Mouse (Mus musculus) kidney, adult 8-10 months (tissue): Measurements from ENCODE around the gene S100a6.

Source experiments
- DNase-seq, 2 experiments: peaks; one replicate each; pipeline ENCODE4 v3.0.0; 2022

The S100a6 gene

DNA sequence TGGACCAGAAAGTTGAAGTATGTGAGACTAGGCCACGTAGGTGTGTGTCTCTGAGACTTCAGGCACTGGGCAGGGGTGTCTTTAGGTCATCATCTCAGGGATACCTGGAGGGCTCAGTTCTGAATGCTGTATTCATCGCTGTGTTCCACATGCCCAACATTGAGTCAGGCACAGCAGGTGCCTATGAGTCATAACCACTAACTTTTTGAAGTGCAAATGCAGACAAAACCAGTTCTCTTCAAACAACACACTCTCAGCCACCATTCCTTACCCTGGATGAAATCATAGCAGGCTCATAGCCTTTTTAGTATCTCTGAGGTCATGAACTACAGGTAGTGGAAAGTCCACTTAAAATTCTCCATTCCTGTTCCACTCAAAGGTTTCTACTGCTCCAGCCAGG is 16.6 kb downstream of the S100a6 start:
- DNase-seq = no peak

DNA sequence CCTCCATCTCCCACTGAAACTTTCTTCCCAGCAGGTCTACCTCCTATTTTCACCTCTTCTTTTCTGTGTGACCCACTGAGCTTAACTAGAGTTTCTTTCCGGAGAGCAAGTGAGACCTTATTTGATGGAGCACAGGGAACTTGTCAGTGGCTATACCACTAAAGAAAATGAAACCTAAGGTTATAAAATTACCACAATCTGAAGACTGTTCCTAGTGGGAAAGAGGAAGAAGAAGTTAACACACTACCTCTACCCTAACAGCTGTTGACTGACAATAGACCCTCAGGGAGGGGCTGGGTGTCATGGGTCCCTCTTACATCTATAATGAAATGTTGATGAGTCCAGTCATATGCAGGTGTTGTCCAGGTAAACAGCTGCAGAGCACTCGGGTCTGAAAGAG is 19.3 kb downstream of the S100a6 start:
- no peak for DNase-seq

DNA sequence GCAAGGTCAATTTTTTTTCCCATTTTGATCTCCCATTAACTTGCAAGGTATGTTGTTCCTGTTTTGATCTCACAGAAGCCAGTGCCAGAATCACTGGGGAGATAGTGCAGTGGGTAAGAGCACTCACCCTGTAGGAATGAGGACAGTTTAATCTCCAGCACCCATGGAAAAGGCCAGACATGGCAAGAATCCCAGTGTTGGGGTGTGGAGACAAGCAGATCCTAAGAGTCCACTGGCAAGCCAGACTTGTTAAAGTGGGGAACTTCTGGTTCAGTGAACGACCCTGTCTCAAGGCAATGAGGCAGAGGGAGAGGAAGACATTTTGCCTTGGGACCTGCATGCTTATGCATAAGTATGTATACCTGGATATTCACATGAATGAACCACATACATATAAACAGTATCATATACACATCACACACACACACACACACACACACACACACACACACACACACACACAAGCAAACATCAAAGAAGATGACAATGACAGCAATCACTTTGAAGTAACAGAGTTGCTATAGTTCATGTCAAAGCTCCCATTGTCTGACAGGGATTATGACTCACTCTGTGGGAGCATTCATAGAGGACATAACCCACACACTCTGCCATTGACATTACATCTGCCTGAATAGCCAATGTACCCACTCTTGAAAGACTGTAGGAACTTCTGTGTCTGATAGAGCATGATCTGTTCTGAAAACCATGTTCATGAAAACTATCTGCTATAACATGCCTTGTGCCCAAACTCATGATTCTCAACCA is 26.0 kb downstream of the S100a6 start:
- no peak for DNase-seq

DNA sequence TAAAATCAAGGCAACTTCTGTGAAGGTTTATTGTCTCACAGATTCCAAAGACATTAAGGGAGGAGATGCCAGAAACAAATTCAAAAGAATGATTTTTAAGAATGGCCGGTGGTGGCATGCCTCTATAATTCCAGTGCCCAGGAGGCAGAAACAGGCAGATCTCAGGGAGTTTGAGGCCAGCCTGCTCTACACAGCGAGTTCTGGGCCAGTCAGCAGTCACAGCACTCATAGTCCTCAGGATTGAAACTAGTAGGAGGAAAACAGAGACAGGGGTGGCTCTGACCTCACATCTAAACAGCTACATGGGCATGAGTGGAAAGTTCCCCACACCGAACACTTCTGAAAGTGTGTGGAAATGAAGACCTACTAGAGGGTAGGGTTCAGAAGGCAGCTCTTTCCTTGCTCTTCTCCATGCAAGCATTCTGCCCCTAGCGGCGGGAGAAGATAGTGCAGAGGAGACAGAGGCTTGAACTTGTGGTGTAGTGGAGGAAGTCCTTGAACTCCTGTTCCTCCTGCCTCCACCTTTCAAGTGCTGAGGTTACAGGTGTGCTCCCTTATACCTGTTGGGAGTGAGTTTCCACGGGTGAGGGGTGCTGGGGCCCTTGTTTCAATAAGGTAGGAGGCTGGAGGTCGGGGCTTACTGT is 27.0 kb downstream of the S100a6 start:
- peak in 1 of 2 experiments; percentile 23 for DNase-seq

DNA sequence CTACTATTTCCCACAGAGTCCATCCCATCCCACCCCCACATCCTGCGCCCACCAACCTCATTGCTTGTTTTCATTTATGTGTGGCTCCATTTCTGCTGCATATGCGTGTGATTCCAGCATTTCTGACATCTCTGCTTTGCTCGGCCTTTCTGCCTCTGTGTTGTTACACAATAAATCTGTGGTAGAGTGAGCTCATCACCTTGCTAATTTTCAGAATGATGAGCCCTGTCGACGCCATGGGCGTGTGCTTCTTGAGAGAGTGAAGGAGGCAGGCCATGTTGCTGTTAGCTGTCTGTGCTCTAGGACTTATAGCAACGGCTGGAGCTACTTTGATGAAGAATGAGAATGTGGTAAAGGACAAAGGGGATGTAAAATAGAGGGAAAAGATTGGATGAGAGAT is 28.3 kb downstream of the S100a6 start:
- DNase-seq = no peak

DNA sequence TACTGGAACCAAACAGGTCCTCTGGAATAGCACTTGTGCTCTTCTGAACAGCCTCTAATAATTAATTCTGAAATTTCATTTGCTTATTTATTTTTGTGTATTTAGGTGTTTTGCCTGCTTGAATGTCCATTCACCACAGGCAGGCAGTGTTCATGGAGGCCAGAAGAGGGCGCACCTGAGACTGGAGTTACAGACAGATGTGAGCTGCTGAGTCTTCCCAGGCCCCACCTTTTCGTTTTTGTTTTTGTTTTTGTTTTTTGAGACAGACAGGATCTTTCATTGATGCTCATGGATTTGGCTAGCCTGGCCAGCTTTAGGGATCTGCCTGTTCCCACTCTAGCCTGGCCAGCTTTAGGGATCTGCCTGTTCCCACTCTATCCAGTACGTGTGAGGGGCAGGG is 31.5 kb downstream of the S100a6 start:
- DNase-seq = peak; percentile 13 to 66

DNA sequence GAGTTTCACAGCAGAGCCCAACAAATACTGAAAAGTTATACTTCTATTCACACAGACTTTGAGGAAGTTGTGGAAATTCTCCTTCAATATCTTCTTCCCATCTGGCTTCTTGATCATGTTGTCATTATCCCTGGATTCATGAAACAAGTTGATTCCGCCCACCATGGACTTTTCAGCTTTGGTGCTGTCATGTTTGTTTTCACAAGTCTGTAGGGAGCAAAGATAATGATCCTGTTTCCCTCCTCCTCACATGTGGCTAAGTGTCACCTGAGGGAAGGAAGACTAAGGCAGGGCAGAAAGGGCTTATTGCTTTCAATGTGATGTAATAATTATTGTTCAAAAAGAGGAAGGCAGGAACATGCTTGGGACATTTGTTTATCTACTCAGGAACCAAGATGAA is 34.6 kb downstream of the S100a6 start:
- DNase-seq = no peak

DNA sequence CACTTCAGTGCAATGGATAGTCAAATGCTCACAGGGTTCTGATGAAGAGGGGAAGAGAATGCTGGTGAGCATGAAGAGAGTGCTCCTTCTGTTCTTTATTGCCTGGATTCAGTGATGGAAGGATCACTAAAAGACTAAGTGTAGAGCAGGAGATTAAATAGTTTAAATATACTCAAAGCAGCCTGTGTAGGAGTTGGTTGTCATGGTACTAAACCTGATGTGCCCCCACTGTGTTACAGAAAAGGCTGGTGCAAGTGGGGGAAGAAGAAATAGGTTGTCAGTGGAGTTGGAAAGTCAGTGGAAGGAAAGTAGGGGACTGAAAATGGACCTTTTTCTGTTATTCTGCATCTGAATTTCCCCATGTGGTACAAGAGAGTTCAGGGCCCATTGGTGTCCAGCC is 36.3 kb downstream of the S100a6 start:
- no peak for DNase-seq

DNA sequence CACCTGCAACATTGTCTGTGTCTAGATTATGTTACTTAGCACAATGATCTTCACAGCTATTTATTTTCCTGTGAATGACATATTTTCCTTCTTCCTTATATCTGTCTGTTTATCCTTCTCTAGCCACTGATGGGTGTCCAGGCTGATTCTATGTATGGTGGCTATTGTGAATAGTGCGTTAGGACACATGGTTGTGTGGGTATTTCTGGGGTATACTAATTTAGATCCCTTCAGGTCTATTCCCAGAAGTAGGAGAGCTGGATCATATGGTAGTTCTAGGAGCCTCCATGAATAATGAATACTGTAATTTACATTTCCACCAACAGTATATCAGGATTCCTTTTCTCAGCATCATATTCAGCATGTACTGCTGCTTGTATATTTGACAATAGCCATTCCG is 37.1 kb downstream of the S100a6 start:
- DNase-seq = no peak

DNA sequence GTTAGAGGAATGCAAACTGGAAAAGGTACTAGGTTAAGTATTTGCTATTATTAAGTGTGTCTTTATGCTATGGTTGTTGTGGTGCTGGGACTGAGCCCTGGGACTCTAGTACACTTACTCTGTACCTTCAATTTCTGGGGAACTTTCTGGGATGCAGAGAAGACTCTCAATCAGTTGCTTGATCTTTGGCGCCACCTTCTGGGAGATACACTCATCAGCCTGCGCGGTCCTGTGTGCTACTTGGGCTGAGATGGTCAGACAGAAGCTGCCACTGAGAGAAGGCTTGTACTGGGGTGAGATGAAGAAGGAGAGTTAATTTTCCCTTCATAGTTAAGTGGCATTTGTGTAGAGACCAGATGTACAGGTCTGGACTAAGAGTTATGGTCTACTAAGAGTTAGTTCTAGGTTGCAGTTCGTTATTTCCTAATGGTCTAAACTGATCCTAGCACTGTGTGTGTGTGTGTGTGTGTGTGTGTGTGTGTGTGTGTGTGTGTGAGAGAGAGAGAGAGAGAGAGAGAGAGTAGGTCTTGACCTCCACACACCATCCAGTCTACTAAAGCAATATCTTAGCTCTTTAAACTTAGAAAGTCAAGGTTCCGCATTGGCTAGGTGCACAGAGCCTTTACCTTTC is 40.3 kb downstream of the S100a6 start:
- DNase-seq = peak; percentile 14 to 72

DNA sequence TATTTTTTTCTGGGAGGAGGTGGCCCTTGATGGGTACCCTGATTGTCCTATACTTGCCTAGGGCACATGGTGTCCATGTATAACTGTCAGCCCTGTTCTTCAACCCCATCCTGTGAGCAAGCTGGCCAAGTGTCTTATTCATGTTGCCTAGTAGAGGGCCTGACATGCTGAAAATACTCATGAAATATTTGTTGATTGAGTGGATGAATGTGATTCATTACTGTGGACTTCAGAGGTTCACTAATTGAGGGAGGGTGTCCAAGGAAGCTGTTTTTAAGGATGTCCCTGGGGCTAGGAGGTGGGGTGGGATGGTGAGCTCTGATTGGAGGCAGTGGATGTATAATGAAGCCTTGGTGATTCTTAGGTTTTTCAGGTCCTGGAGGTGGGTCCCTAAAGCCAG is 41.0 kb downstream of the S100a6 start, which contains the start of gene S100a7a:
TSS of gene S100a7a (plus strand) at position 301 of the 400 bp plus-strand sequence.
- no peak for DNase-seq

DNA sequence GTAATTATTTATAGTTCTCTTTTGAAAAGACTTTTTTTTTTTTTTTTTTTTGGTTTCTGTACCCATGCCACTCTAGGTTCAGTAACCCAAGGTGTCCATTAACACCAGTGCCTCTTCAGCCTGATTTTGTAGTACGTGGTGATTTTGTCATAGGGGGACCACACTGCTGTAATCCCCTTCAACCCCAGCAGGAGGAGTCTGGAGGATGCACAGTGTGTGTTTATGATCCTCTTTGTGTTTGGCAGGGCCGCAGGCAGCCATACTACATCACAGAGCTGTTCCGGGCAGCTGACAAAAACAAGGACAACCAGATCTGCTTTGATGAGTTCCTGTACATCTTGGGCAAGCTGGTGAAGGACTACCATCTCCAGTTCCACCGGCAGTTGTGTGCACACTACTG is 44.7 kb downstream of the S100a6 start:
- no peak for DNase-seq

DNA sequence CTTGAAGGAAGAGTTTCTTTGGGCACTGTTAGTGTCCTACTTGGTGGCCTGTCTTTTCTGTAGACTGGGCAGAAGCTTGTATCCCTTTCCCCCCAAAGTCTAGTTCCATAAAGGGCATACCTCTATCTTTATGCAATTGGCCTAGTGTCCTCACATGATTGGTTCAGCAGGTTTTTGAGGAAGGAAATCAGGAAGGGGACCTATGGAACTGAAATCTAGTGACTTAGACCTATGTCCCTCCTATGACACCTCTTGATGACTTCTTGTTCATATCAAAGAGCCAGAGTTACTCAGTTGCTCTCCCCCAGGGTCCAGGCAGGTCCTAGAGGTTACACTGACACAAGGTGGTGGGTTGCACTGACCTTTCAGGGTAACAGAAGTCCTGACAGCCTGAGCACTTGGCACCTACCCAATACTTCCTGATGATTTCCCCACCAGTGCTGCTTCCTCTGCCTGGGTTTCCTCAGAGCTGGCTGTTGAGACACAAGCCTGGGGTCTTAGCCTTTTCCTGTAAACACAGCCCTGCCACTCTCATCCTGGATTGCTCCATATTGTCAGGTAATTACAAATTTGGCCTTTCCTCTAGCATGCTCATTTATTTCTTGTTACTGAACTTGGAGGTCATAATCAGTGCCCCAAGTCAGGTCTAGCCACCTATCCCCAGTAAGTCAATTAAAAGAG is 46.8 kb downstream of the S100a6 start:
- no peak for DNase-seq

DNA sequence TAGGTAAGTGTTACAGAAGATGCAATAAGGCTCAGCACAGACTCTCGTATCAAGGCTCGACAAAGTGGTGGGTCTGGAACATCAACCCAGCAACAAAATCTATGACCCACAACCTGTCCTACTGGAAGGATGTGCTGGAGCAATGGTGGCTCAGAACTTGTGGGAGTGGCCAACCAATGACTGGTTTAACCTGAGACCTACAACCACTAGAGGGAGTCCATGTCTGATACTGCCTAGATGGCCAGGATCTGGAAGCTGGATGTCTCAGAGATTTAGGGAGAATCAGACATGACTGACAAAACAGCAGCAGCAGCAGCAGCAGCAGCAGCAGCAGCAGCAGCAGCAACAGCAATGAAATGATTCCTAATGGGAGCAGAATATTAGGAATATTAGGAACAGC is 51.5 kb downstream of the S100a6 start:
- peak in 1 of 2 experiments; percentile 7 for DNase-seq

DNA sequence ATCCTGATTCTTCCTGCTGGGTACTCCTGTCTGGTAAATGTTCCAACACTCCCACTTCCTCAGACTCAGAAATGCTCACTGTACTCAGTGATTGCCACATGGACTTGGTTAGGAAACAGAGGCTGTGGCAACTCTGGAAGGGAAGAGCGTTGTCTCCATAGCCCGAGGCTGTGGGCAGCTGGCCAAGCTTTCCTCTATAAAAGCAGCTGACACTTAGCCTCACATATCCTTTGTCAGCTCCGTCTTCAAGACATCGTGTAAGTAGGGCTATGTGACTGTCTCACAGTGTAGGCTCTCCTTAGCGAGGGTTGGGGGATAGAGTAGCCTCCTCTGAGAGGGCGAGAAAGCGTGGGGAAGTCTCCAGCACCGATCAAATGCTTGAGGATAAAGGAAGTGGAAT is 56.2 kb downstream of the S100a6 start, which contains the start of gene S100a8:
TSS of gene S100a8 (plus strand) at position 133 of the 400 bp plus-strand sequence.
- no peak for DNase-seq
